Mouse (Mus musculus): ENCODE results near the gene Cdh5.

Gene Cdh5

DNA sequence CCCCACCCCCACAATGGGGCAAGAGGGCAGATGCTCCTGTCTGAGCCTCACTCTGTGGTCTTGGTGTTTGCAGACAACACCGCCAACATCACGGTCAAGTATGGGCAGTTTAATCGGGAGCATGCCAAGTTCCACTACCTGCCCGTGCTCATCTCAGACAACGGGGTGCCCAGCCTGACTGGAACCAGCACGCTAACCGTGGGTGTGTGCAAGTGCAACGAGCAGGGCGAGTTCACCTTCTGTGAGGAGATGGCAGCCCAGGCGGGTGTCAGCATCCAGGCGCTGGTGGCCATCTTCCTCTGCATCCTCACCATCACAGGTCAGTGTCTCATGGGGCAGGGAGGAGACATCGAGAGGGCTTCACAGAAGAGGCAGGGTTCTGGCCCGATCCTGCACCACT lies 39.2 kb downstream of the Cdh5 start:
- DNase-seq, result no peak

GRCm38 (mm10) chr8:104142415-104142814 lies 41.0 kb downstream of the Cdh5 start:
- DNase-seq, result no peak

DNA sequence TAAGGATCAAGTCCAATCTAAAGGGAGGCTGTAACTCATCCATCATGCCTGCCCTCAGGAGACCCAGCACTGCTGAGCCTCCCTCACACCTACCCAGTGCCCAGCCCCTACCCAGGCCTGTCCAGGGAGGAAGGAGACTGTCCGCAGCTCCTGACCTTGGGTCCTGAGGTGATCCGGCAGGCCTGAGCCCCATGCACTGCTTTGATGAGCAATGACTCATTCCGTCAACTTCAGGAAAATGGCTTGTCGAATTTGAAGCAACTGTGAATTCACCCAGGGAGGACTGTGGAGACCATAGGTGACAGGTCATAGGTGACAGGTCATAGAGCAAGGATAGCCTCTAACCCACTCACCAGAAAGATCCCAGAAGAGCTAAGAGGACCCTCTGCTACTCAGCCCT lies 42.0 kb downstream of the Cdh5 start:
- DNase-seq, result no peak

- no peak for DNase-seq
These were observed 43.2 kb downstream of the Cdh5 start for GRCm38 (mm10) chr8:104144434-104145216.

DNA sequence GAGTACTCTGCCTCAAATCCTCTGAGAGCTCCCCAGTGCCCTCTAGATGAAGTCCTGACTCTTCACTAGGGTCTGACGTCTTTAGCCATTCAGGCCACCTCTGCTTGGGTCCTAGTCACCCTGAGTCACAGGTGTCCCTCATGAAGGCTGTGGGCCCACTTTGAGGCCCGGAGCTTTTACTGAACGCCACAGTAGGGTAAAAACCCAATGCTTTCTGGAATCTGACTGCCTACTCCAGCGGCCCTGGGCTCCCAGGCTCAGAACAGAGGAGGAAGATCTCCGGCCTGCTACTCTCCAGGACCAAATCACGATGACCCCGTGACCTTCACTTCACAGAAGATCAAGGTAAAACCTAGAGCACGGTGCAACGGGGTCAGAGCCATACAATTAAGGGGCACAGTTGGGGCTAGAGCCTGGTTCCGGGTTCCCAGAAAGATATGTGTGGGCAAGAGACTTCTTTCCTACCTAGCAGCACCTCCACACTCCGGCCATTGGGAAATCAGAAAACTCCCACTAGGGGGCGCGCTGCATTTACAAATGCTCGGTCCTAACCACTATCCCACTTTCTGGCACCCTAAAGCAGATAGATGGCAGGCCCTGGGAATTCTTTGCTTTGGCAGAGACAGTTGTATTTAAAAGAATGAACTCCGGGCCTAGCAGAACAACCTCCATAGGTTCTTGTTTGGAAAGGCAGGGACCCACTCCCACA lies 44.7 kb downstream of the Cdh5 start:
- peak; percentile 55 for DNase-seq

- no peak for DNase-seq
These were observed 45.5 kb downstream of the Cdh5 start for GRCm38 (mm10) chr8:104146717-104147494.

DNA sequence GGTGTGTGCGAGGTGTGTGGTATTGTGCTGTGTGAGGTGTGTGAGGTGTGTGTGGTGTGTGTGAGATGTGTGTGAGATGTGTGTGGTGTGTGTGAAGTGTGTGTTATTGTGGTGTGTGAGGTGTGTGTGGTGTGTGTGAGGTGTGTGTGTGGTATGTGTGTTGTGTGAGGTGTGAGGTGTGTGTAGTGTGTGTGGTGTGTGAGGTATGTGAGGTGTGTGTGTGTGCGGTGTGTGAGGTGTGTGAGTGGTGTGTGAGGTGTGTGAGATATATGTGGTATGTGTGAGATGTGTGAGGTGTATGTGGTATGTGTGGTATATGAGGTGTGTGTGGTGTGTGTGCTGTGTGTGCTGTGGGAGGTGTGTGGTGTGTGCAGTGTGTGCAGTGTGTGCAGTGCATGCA lies 46.5 kb downstream of the Cdh5 start:
- DNase-seq, result no peak

DNA sequence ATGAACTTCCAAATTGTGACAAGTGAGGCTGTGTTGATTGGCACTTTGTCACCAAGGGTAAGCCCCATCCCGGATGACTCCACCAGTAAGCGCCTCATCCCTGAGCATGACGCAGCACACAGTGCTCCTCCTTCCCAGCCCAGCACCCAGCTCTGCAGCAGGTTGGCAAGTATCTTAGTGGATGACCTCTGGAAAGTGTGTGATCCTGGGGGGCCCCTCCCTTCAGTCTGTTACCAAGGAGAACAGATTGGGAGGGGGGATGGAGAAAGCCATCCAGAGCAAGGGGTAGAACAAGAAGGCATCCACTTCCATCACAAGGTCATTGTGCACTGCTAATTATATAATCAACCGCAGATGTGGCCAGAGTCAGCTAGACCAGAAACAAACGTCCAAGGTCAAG lies 59.3 kb downstream of the Cdh5 start:
- no peak for DNase-seq

GRCm38 (mm10) chr8:104169461-104169860 lies 68.0 kb downstream of the Cdh5 start:
- DNase-seq, result no peak

- DNase-seq, result no peak
These were observed 69.0 kb downstream of the Cdh5 start, which contains the start of gene Bean1 for GRCm38 (mm10) chr8:104170118-104171049. Bean1 (plus strand) TSS chr8:104170442.

DNA sequence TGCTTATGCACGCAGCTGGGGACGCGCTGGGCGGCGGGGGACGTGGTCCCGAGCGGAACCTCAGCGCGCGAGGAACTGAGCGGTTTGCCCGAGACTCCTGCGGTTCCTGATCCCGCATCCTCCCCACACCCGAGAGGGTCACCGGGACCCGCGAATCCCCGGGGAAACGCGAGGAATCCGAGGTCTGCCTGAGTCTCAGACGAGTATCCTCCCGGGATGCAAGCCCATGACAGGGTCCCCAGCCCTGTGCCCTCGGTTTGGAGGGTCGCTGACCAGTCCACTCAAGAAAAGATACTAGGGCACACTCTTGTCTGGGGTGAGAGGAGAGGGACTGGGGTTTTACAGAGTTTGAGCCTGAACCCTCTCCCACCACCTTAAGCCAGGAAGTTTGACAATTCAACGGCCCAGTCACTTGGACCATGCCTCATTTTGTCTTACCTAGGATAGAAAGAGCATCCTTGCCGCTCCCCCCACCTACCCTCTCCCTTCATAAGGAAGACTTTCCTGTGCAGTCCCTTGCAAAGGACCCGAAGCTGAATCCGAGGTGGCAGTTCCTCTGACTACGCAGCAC lies 69.7 kb downstream of the Cdh5 start:
- no peak for DNase-seq

DNA sequence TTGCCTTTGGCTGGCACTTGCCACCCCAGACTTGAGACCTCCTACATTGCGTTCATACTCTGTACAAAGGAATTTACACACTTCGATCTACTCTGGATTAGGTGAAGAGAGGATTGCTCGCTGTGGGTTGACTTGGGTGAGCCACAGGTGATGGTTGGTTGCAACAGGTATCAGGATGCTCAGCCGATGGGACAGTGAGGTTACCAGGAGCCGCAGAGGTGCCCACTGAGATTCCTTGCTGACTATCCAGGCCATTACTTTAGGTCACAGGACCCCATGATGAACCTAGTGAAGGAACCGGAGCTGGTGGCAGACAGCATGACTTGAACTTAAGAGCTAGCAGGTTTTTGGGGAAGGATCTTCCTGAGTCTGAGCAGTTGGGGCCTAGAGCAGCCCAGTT lies 71.0 kb downstream of the Cdh5 start:
- DNase-seq, result no peak

DNA sequence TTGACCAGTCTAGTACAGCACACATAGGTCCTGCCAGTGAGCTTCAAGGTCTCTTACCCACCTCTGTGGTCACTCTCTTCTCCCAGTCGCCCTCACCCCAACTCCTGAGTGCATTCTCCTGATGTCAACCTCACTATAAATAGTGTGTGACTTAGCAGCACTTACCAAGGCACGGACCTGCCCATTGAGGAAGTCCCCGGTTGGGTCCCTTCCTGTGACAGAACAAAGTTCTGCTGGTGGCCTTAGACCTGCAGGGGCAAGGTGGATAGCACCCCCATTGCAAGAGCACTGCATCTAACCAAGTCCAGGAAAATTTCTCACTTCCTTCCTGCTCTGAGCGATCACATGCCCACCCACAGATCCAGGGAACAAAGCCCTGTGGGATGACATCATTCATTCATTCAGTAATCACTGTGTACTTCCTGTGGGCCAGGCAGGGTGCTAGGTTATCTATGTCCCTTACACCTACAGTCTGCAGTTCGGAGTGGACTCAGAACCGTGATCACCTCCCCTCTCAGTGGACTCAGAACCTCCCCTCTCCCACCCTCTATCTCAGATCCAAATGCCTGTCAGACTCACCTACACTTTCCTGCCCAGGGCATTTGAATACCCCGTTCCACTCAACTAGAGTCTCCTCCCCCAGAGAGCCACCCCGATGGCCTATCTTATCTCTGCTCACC lies 74.6 kb downstream of the Cdh5 start:
- no peak for DNase-seq

GRCm38 (mm10) chr8:104177054-104177453 lies 75.6 kb downstream of the Cdh5 start:
- DNase-seq, result no peak

- DNase-seq, result no peak
These were observed 83.5 kb downstream of the Cdh5 start for GRCm38 (mm10) chr8:104184905-104185304.

DNA sequence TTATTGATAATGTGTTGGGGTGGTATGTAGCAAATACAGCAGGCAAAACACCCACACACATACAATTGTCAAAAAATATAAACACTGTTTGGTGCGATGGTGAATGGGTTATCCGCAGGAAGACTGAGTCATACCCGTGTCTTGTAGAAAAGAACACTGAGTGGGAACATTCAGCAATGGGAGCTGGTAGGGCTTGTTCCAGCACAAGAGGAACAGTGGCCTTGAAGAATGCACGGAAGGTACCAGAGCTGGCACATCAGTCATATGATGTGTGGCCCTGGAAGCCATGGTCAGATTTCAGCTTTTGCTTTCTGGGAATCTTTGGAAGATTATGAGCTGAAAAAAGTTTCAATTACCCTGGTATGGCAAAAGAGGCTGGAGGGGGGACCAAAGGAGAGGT lies 85.4 kb downstream of the Cdh5 start:
- no peak for DNase-seq

DNA sequence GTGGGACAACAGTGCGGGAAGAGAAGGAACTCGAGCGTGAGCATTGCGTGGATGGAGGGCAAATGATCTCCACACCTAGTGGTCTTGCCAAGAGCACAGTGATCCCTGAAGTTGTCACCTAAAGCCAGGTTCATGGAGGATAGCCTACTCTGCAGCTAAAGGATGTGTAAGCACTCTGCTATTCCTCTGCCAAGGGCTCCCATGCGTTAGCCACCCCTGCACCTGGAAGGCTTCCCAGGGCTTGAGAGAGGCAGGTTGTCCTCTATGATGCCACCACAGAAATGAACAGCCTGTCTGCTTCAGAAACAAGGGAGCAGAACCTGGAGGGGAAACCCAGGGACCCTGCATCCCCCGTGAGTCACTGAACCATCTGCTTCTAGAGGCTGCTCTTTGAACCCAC lies 86.2 kb downstream of the Cdh5 start:
- DNase-seq, result no peak

DNA sequence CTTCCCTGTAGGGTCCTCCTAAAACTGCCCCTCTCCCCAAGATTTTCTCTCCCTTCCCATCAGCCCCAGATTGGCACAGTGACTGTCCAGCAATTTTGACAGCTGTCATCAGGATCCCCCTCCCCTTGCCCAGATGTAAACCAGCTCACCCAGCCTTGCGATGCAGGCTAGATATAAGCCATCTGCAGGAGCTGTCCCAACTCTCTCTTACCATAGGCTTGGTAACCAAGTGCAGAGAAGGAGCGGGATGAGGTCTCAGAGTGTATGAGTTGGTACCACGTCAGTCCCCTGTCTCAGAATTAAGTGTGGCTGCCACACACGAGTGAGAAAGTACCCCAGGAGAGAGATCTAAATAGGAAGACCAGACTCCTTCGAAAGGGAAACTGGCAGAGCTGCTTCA lies 87.0 kb downstream of the Cdh5 start:
- no peak for DNase-seq

DNA sequence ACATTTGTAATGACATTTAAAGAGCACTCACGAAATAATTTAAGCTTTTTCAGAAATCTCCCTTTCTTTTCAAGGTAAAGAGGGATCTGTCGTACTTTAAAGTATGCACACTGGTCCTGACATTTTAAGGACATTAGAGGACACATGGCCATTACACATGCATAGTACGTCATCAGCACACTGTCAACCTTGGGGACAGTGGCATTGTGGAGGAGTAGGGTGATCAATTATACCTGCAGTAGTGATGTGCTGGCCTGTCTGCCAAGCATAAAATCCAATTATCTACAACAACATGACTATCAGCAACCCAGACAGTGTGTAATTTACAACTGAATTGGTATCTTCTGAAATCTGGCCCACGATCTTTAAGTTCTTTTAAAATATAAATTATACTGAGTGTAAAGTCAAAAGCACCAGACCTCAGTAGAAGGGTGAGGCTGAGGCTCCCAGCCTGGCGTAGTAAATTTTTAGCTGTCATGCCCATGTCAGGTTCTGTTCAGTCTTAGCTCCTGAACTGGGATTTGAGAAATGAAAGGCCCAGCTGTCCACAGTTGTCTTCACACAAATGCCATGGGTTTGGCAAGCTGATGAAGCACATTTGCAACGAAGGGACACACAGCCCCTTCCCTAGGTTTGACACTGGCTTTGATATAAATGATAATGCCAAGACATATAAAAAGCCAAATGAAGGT lies 89.5 kb downstream of the Cdh5 start:
- no peak for DNase-seq

DNA sequence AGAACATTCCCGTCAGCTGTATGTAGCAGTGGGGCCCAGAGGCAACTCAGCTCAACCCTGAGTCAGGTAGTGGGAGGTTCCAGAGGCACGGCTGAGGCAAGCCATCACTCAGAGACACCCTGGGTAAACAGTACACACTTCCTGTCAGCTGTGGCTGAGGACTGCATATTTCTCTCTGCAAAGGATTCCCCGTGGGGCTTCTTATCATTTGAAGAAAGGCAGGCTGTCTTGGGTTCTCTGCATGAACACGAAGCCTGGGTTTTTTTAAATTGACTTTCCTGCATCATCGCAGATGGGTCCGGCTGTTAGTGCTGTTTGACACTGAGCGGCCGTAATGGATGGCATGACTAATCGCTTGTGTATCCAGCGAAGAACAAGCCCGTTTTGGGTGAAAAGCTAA lies 90.1 kb downstream of the Cdh5 start:
- no peak for DNase-seq
